Comparison of ENCODE assay signal across 9 mouse cellular contexts in the genomic region with DNA sequence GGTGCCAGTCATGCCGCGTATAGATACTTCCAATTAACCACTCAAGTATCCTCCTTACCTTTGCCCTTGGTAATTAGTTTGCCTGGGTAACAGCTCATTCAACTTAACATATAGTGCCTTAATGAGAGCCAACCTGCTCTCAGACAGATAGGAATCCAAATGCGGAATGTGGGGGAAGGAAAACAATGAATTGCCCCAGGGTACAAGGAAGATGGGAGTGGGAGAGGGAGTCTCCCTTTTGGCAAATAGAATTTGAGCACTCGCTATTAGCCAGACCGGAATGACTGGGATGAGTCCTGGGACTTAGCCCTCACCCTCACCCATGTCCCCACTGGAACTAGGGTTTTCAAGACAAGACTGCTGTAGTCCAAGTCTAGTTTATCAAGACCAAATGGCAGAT. TPM values are rescaled to one million over a fixed set of nuclear protein-coding genes. Genes with fewer than 3 reads are reported as not detected.
DNase-seq lines count a peak whose midpoint lies in the region; ATAC-seq and TF ChIP-seq lines count a peak whose summit lies in the region.
"Had no signal": no experiment of that assay in that cellular context is flagged by ENCODE, and none has a peak within 500 bp of the region (broad histone marks: within the 10 kb centered on the region; RNA-seq: fewer than 3 reads in every experiment).

No protein-coding gene starts in this region.

- H3K4me2 ChIP-seq in hindbrain, embryonic 12.5 days (replicated peaks): peak overlapping the region; percentile 85
- H3K4me2 ChIP-seq in midbrain, embryonic 12.5 days (replicated peaks): peak overlapping the region; percentile 62

- no peak for DNase-seq in heart, embryonic 10.5 days (ENCODE audit: low spot score)
- DNase-seq in heart, adult 9 months (ENCODE audit: low spot score in 2 of 2): no peak
- peak; percentile 66 for DNase-seq in ES-E14 (ENCODE audit: low read depth, low spot score)
- DNase-seq in frontal cortex, postnatal 36 days (ENCODE audit: low spot score in 2 of 2): no peak
- DNase-seq in ovary, postnatal 36 days (ENCODE audit: low spot score): no peak
- DNase-seq in layer of hippocampus, postnatal 10 days (ENCODE audit: low spot score in 2 of 2): no peak

- H3K9ac ChIP-seq in ES-E14 (ENCODE audit: insufficient read depth, low read depth, low read length, poor library complexity, severe bottlenecking): no peak overlapping the region; the same call in 1 of the 2 replicates
- peak overlapping the region; percentile 86 for H3K9ac ChIP-seq in hindbrain, embryonic 12.5 days
- H3K9ac ChIP-seq in midbrain, embryonic 12.5 days (replicated peaks): peak overlapping the region; percentile 85; the same call in 1 of the 2 replicates

- H3K36me3 ChIP-seq in heart, embryonic 10.5 days: peaks cover 3% of the 10 kb centered on the region; the same call in 1 of the 2 replicates
- no peaks in the 10 kb centered on the region; the same call in 1 of the 2 replicates for H3K36me3 ChIP-seq in ES-E14 (ENCODE audit: control insufficient read depth, insufficient read depth, low read length, poor library complexity, severe bottlenecking)
- no peaks in the 10 kb centered on the region for H3K36me3 ChIP-seq in hindbrain, embryonic 12.5 days
- H3K36me3 ChIP-seq in midbrain, embryonic 12.5 days: no peaks in the 10 kb centered on the region

- no peak for ATAC-seq in hindbrain, embryonic 12.5 days (ENCODE audit: low FRiP score)
- no peak for ATAC-seq in midbrain, embryonic 12.5 days (ENCODE audit: low FRiP score, low read depth)

- H3K4me1 ChIP-seq in heart, embryonic 10.5 days: peaks cover 9% of the 10 kb centered on the region
- H3K4me1 ChIP-seq in ES-E14 (ENCODE audit: control insufficient read depth in 2 of 2, insufficient read depth in 2 of 2, low read length in 2 of 2, poor library complexity in 1 of 2): peaks cover 6 to 19% of the 10 kb centered on the region in 2 experiments; a peak in 2 of 4 replicates
- H3K4me1 ChIP-seq in hindbrain, embryonic 12.5 days: peaks cover 28% of the 10 kb centered on the region
- H3K4me1 ChIP-seq in midbrain, embryonic 12.5 days: peaks cover 22% of the 10 kb centered on the region

- no peaks in the 10 kb centered on the region for H3K27me3 ChIP-seq in heart, embryonic 10.5 days (ENCODE audit: insufficient read depth, poor library complexity, severe bottlenecking)
- H3K27me3 ChIP-seq in hindbrain, embryonic 12.5 days: peaks cover 15% of the 10 kb centered on the region
- peaks cover 22% of the 10 kb centered on the region for H3K27me3 ChIP-seq in midbrain, embryonic 12.5 days

- H3K9me3 ChIP-seq in heart, embryonic 10.5 days: no peaks in the 10 kb centered on the region
- H3K9me3 ChIP-seq in ES-E14 (ENCODE audit: control insufficient read depth, insufficient read depth, low read depth, low read length): no peaks in the 10 kb centered on the region
- H3K9me3 ChIP-seq in hindbrain, embryonic 12.5 days (replicated peaks): no peaks in the 10 kb centered on the region
- H3K9me3 ChIP-seq in midbrain, embryonic 12.5 days: no peaks in the 10 kb centered on the region

- in situ Hi-C loops in ES-E14 (cut with MboI; ENCODE audit: low sequenced_read_pairs in 2 of 2, unreplicated experiment in 2 of 2): no loop called here

- peak overlapping the region; percentile 97; the same call in 1 of the 2 replicates for H3K27ac ChIP-seq in heart, embryonic 10.5 days
- H3K27ac ChIP-seq in ES-E14 (ENCODE audit: insufficient read depth, low read depth, low read length, poor library complexity, severe bottlenecking): peak overlapping the region; percentile 86; the same call in 1 of the 2 replicates
- peak overlapping the region; percentile 94; the same call in 1 of the 2 replicates for H3K27ac ChIP-seq in hindbrain, embryonic 12.5 days
- 0 out of 2 replicates have a peak overlapping the region, but pooled peaks have one; percentile 92 for H3K27ac ChIP-seq in midbrain, embryonic 12.5 days (replicated peaks)

- peak overlapping the region; percentile 86 for H3K4me3 ChIP-seq in heart, embryonic 10.5 days
- H3K4me3 ChIP-seq in ES-E14 (ENCODE audit: insufficient read depth in 1 of 2, low read depth in 1 of 2, low read length in 2 of 2, poor library complexity in 1 of 2, severe bottlenecking in 1 of 2): peak overlapping the region; percentile 87 to 89
- peak overlapping the region; percentile 84 for H3K4me3 ChIP-seq in hindbrain, embryonic 12.5 days
- H3K4me3 ChIP-seq in midbrain, embryonic 12.5 days: peak overlapping the region; percentile 83

- 8% methylated on average over 5 of the region's 5 CpGs for WGBS in heart, embryonic 10.5 days
- 8% methylated on average over 5 of the region's 5 CpGs for WGBS in hindbrain, embryonic 12.5 days
- 3% methylated on average over 5 of the region's 5 CpGs for WGBS in midbrain, embryonic 12.5 days

TF ChIP-seq in ES-E14, 5 proteins besides CTCF, POLR2A, EP300 and RAD21:
- TF ChIP-seq ZC3H11A (IDR thresholded peaks at IDR 0.05; ENCODE audit: borderline replicate concordance, low read depth, low read length) (no peak), HCFC1 (IDR thresholded peaks at IDR 0.05; ENCODE audit: borderline replicate concordance, insufficient read depth, low read length) (no peak), CHD2 (IDR thresholded peaks at IDR 0.05; ENCODE audit: low read depth, low read length) (no peak), MAFK (IDR thresholded peaks at IDR 0.05; ENCODE audit: insufficient read depth, low read depth, low read length) (no peak)

RNA-seq across cellular contexts. Expression of gene Mb21d2, which starts 1.0 kb away (rescaled TPM):
- 5.8 and 7.2 TPM in 2 replicates for polyA plus RNA-seq in heart, embryonic 10.5 days (2016; fragmentation: Nextera tagmentation; extraction: Ambion mirVana)
- 11.9 and 15.3 TPM in 2 replicates for total RNA-seq in ES-E14 (2012; rRNA removed)
- polyA plus RNA-seq in hindbrain, embryonic 12.5 days (2016; fragmentation: Nextera tagmentation; extraction: Ambion mirVana): 11.7 and 12.9 TPM in 2 replicates
- polyA plus RNA-seq in midbrain, embryonic 12.5 days (2016; fragmentation: Nextera tagmentation; extraction: Ambion mirVana): 7.9 and 8.7 TPM in 2 replicates
- 10 to 100 TPM; 32.5 to 33.4 TPM for total RNA-seq in layer of hippocampus, postnatal 10 days (2021)
- total RNA-seq: neutrophil, adult 5-6 weeks had no signal
